Mouse (Mus musculus) embryonic facial prominence, embryonic 13.5 days (tissue): ENCODE data around the gene Neu1. TPM values are rescaled to one million over a fixed set of nuclear protein-coding genes. Genes with fewer than 3 reads are reported as not detected.

Experiments
- ATAC-seq: fragments of 200-750 bp; cut with Nextera tagmentation; 2 replicates; pipeline ENCODE4 v1.8.0; 2017; ENCODE audit warnings: low read depth; ENCODE audit not compliant: insufficient number of reproducible peaks, insufficient read depth, low FRiP score, low TSS enrichment
- H3K27ac ChIP-seq: fragments of 300-500 bp; sonication (generic); 2 replicates; pipeline ENCODE4 v1.5.1; 2015; ENCODE audit warnings: moderate library complexity, mild to moderate bottlenecking, inconsistent platforms
- H3K27me3 ChIP-seq: fragments of 300-500 bp; sonication (generic); 2 replicates; pipeline ENCODE4 v1.6.1; 2015; ENCODE audit warnings: mild to moderate bottlenecking, inconsistent platforms
- H3K36me3 ChIP-seq: fragments of 300-500 bp; sonication (generic); 2 replicates; pipeline ENCODE4 v1.6.1; 2015; ENCODE audit warnings: mild to moderate bottlenecking, inconsistent platforms
- H3K4me1 ChIP-seq: fragments of 300-500 bp; sonication (generic); 2 replicates; pipeline ENCODE4 v1.6.1; 2015; ENCODE audit warnings: inconsistent platforms
- H3K4me2 ChIP-seq: fragments of 300-500 bp; sonication (generic); 2 replicates; pipeline ENCODE4 v1.6.1; 2015; ENCODE audit warnings: moderate library complexity, mild to moderate bottlenecking, inconsistent platforms
- H3K4me3 ChIP-seq: fragments of 300-500 bp; sonication (generic); 2 replicates; pipeline ENCODE4 v1.5.1; 2015; ENCODE audit warnings: mild to moderate bottlenecking, inconsistent platforms
- H3K9ac ChIP-seq: fragments of 300-500 bp; sonication (generic); 2 replicates; pipeline ENCODE4 v1.6.1; 2015; ENCODE audit warnings: mild to moderate bottlenecking, inconsistent platforms
- H3K9me3 ChIP-seq: fragments of 300-500 bp; sonication (generic); 2 replicates; pipeline ENCODE4 v1.6.1; 2016; ENCODE audit warnings: inconsistent platforms
- WGBS: fragments of 180-500 bp; shearing (Covaris S2); methylation state at CpG from one replicate; pipeline ENCODE4 v1.1.7; 2015; ENCODE audit warnings: mixed read lengths; 5-methylcytosine and 5-hydroxymethylcytosine counted together
- polyA plus RNA-seq: library from polyadenylated mRNA; unstranded; fragments of >200 nt; fragmentation: Nextera tagmentation; extraction: Ambion mirVana; gene quantifications from 2 replicates; pipeline ENCODE4 v1.2.1, GENCODE M21; 2015

The Neu1 gene
- 18.8 and 20.3 TPM in 2 replicates for polyA plus RNA-seq

DNA sequence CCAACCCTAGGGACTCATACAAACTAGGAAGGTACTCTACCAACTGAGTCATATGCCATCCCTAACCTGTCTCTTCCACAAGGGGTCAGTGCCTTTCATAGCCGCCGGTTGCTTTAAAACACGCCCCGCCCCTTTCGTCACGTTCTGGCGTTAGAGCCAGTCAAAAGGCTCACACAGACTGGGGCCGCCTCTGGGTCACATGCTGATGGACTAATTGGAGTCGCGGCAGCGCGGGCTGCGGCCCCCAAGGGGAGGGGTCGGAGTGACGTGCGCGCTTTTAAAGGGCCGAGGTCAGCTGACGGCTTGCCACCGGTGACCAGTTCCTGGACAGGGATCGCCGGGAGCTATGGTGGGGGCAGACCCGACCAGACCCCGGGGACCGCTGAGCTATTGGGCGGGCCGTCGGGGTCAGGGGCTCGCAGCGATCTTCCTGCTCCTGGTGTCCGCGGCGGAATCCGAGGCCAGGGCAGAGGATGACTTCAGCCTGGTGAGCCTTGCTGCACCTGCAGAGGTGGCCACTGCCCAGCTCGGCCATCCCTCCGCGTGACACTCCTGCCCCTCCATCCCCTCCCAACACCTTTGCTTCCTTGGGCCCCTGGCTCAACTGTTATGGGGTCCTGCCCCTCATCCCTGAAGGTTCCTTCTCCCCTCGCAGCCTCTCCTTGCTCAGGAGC is at the start of gene Neu1:
TSS of gene Neu1 (plus strand) at position 193 of the 674 bp plus-strand sequence.
- Histone ChIP-seq H3K36me3 (peaks cover 9% of the 10 kb centered on the region; the same call in 1 of the 2 replicates), H3K4me3 (peak within 1 kb of the TSS; percentile 75), H3K27ac (no peak within 1 kb of the TSS), H3K27me3 (no peaks in the 10 kb centered on the region; the same call in 1 of the 2 replicates), H3K4me2 (peak within 1 kb of the TSS; percentile 89), H3K9ac (peak within 1 kb of the TSS; percentile 91), H3K4me1 (peaks cover 26% of the 10 kb centered on the region), H3K9me3 (no peaks in the 10 kb centered on the region)
- WGBS: under 1% methylated on average over 38 of the region's 38 CpGs
- ATAC-seq: peak; percentile 94

DNA sequence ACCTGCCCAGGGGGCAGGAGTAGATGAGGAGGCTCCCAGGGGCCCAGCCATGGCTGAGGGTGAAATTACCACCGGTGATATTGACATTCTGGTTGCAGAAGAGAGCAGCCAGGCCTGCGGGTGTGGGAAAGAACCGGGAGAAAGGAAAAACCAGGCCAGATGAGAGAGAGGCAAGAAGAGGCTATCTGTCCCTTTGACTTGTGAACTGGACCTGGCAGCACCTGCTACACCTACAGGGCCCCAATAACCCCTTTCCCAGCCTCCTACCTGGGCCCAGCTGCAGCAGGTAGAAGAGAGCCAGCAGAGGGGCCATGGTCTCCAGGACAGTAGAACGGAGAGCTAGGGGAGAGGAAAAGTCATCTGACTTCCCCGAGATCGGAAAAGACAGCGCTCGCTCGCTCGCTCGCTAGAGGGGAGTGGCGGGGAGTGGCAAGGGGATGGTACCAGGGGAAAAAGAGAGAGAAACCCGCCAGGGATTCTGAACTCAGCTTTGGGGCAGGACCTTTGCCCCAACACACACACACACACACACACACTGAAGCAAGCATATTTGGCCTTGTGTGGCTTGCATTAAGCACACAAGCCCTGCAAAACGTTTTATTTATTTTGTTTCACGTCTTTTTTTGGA is 49.3 kb upstream of the Neu1 start, which contains the start of gene Gm20547:
TSS of gene Gm20547 (minus strand) at position 360 of the 628 bp plus-strand sequence.
- WGBS: 7% methylated on average over 15 of the region's 15 CpGs
- no peak within 1 kb of the TSS for H3K4me3 ChIP-seq
- no peaks in the 10 kb centered on the region for H3K36me3 ChIP-seq
- H3K9ac ChIP-seq: 0 out of 2 replicates have a peak within 1 kb of the TSS, but pooled peaks have one; percentile 27
- H3K4me2 ChIP-seq: peak within 1 kb of the TSS; percentile 38
- no peaks in the 10 kb centered on the region for H3K9me3 ChIP-seq
- no peaks in the 10 kb centered on the region for H3K27me3 ChIP-seq
- H3K27ac ChIP-seq: no peak within 1 kb of the TSS
- peaks cover 27% of the 10 kb centered on the region for H3K4me1 ChIP-seq
- no peak for ATAC-seq

DNA sequence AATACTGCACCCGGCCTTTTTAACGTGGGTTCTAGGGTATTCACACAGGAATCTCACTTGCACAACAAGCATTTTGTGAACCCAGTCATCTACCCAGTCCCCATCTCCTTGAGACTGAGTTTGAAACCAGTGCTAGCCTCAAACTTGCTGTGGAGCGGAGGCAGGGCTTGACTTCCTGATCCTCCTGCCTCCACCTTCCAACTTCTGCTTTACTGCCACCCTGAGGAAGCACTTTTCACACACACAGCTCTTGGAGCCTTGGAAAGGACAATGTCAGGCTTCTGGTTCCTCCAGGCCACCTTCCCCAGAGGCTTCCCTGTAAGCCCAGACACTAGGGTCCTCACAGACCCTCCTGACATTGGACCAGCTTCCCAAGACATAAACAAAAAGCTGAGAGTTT is 47.7 kb upstream of the Neu1 start:
- peaks cover 27% of the 10 kb centered on the region for H3K4me1 ChIP-seq
- ATAC-seq: no peak
- no peak overlapping the region for H3K4me3 ChIP-seq
- no peaks in the 10 kb centered on the region for H3K27me3 ChIP-seq
- H3K27ac ChIP-seq: peak overlapping the region; percentile 11
- H3K9ac ChIP-seq: no peak overlapping the region
- H3K9me3 ChIP-seq: no peaks in the 10 kb centered on the region
- WGBS: 69% methylated on average over 3 of the region's 3 CpGs
- no peak overlapping the region for H3K4me2 ChIP-seq
- no peaks in the 10 kb centered on the region for H3K36me3 ChIP-seq

DNA sequence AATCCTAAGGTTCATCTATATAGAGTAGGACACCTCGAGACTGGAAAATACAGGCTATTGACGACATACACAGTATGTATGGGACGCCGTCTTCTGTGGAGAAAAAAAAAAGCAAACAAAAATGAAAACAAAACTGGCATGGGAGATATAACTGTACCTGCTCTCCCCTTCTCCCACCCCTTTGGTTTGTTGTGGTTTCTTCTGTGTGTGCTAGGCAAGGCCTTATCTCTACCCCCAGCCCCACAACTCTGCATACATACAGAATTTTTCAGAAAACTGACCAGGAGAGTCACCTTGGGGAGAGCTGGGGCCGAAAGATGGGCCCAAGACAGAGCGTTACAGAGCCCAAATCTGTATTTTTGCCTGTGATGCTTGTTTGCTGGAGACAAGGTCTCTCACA is 46.3 kb upstream of the Neu1 start:
- no peak for ATAC-seq
- H3K27ac ChIP-seq: no peak overlapping the region
- H3K36me3 ChIP-seq: no peaks in the 10 kb centered on the region
- H3K9ac ChIP-seq: no peak overlapping the region
- WGBS: 86% methylated on average over 6 of the region's 6 CpGs
- H3K9me3 ChIP-seq: no peaks in the 10 kb centered on the region
- no peak overlapping the region for H3K4me3 ChIP-seq
- peaks cover 21% of the 10 kb centered on the region for H3K4me1 ChIP-seq
- H3K4me2 ChIP-seq: no peak overlapping the region
- no peaks in the 10 kb centered on the region for H3K27me3 ChIP-seq

DNA sequence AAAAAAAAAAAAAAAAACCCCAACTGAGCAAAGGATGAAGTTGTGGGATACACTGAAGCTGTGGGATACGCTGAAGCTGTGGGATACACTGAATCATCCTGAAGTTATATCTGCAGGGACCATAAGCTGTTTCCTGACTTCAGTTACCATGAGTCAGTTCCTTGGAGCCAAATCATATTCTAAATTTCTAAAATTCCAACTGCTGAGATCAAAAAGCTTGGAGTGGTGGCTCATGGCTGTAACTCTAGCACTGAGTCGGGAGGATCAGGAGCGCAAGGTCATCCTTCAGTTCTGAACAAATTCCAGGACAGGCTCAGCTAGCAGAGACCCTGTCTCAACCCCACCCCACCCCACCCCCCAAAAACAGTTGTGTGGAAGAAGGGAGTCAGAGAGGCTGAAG is 45.4 kb upstream of the Neu1 start:
- Histone ChIP-seq H3K27ac (peak overlapping the region; percentile 23; the same call in 1 of the 2 replicates), H3K4me2 (no peak overlapping the region), H3K9ac (no peak overlapping the region), H3K27me3 (no peaks in the 10 kb centered on the region), H3K36me3 (no peaks in the 10 kb centered on the region), H3K4me1 (peaks cover 19% of the 10 kb centered on the region), H3K9me3 (no peaks in the 10 kb centered on the region), H3K4me3 (no peak overlapping the region)
- WGBS: 62% methylated on average over 3 of the region's 3 CpGs
- no peak for ATAC-seq

DNA sequence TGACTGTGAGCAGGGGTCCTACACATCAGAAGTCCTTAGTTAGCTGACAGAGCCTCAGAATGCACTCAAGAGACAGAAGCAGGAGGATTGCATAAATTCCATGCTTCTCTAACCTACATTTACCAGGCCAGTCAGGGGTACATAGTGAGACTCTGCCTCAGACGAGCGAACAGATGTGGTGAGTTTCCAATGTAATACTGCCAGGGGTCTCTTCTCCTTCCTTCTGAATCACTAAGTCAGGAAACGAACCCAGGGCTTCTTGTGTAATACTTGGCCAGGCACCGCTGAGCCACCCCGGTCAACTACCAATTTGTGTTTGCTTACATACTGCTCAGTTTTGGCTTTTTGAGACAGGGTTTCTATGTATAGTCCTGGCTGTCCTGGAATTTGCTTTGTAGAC is 43.1 kb upstream of the Neu1 start:
- no peak overlapping the region for H3K4me2 ChIP-seq
- no peaks in the 10 kb centered on the region for H3K27me3 ChIP-seq
- no peaks in the 10 kb centered on the region for H3K9me3 ChIP-seq
- no peak overlapping the region for H3K9ac ChIP-seq
- no peaks in the 10 kb centered on the region for H3K36me3 ChIP-seq
- no peak for ATAC-seq
- no peak overlapping the region for H3K27ac ChIP-seq
- H3K4me1 ChIP-seq: peaks cover 12% of the 10 kb centered on the region
- H3K4me3 ChIP-seq: no peak overlapping the region
- 83% methylated on average over 5 of the region's 5 CpGs for WGBS

DNA sequence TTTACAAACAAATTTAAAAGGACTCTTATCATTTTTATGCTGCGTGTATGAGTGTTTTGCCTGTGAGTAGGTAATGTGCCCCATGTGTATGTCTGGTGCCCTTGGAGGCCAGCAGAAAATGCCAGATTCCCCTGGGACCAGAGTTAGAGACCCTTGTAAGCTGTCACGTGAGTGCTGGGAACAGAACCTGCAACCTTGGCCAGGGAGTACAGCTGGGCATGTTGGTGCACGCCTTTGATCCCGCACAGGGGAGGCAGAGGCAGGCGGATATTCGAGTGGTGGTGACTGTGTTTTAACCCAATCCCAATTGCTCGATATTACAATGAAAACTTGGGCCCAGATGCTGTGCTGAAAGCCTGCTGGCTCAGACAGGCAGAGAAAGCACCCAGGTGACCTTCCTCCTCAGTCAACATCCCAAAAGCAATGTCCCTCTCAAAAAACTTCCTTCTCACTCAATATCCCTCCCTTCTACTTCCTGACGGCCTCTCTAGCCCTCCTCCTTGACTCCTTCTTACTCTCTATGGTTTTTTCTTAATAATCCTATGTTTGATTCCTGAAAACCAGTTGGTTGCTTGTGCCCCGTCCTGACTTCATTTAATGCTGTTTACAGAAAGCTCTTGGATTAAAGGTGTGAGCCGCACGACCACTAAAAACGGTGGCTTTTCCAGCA is 40.8 kb upstream of the Neu1 start:
- WGBS: 86% methylated on average over 12 of the region's 12 CpGs
- no peak overlapping the region for H3K4me3 ChIP-seq
- H3K9me3 ChIP-seq: no peaks in the 10 kb centered on the region
- peaks cover 7% of the 10 kb centered on the region for H3K4me1 ChIP-seq
- H3K27ac ChIP-seq: no peak overlapping the region
- no peak for ATAC-seq
- H3K27me3 ChIP-seq: no peaks in the 10 kb centered on the region
- no peak overlapping the region for H3K9ac ChIP-seq
- H3K36me3 ChIP-seq: no peaks in the 10 kb centered on the region
- H3K4me2 ChIP-seq: no peak overlapping the region

DNA sequence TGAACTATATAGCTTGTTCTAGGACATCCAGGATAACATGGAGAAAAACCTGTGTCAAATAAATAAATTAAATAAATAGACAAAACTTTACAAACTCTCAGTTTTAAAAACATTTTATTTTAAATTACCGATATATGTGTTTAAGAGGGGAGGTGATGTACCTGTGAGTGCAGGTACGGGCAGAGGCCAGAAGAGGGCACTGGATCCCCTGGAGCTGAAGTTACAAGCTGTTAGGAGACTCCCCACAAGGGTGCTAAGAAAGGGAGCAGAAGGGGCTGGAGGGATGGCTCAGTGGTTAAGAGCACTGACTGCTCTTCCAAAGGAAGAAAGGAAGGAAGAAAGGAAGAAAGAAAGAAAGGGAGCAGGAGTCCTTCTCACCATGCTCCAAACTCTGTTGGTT is 39.7 kb upstream of the Neu1 start:
- no peak overlapping the region for H3K4me2 ChIP-seq
- H3K36me3 ChIP-seq: peaks cover 7% of the 10 kb centered on the region
- ATAC-seq: no peak
- no peak overlapping the region for H3K27ac ChIP-seq
- H3K9ac ChIP-seq: no peak overlapping the region
- WGBS: 93% methylated on average over 2 of the region's 2 CpGs
- H3K9me3 ChIP-seq: peaks cover 3% of the 10 kb centered on the region; the same call in 1 of the 2 replicates
- H3K4me1 ChIP-seq: peaks cover 19% of the 10 kb centered on the region
- no peak overlapping the region for H3K4me3 ChIP-seq
- no peaks in the 10 kb centered on the region for H3K27me3 ChIP-seq

DNA sequence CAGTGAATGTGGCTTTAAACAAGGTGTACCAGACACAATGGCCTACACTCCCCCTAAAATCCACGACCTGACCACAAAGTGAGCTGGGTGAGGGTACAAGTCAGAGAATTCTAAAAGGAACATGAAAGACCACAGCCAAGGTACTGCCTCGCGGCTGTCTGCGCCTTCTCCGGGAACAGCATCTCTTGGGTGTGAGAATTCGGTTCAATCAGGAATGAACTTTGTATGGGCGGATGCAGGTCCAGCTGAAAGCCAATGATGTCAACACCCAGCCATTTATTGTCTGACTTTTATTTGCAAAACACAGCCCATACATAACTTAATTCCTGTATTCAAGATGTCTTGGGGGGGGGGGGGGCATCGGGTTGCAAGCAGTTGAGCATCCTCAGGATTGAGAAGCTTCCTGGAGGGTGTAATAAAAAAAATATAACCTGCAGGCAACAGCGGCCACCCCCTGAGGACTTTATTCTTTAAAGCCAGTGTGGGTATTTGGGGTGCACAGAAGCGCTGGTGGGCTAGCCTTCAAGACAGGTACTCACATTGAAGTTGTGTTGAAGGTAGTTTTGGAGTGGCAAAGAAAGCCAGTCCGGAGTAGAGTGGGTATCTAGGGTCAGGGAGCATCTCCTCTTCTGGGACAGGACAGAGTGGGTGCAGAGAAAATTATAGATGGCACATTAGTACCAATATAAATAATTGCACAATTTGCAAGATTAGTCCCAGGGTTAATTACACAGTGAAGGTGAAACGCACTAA is 37.8 kb upstream of the Neu1 start:
- H3K9ac ChIP-seq: peak overlapping the region; percentile 91
- peak overlapping the region; percentile 61 for H3K4me3 ChIP-seq
- H3K27me3 ChIP-seq: no peaks in the 10 kb centered on the region
- H3K4me2 ChIP-seq: peak overlapping the region; percentile 78
- WGBS: 74% methylated on average over 12 of the region's 12 CpGs
- no peak for ATAC-seq
- H3K9me3 ChIP-seq: peaks cover 3% of the 10 kb centered on the region; the same call in 1 of the 2 replicates
- H3K4me1 ChIP-seq: peaks cover 33% of the 10 kb centered on the region
- H3K27ac ChIP-seq: peak overlapping the region; percentile 77; the same call in 1 of the 2 replicates
- peaks cover 9% of the 10 kb centered on the region for H3K36me3 ChIP-seq

DNA sequence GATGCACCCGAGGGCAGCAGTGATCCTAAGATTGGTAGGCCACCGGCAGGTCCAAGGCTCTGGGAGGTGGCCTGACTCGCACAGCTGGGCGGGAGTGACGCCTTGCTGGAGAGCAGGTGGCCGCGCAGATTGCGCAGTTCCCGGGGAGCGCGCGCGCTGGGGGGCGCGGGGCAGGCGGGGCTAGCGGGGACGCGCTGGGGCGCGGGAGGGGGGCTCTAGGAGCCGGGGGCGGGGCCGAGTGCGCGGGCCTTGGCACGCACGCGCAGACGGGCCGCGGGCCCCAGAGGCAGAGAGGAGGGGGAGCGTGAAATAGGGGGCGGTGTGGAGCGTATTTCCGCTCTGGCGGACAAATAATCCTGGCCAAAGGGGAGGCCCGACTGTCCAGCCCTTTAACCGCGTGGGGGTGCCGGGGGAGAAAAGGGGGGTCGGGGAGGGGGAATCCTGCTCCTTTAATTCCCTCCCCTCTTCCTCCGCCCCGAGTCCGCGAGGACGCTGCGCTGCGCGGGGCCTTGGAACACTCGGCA is 36.9 kb upstream of the Neu1 start:
- Histone ChIP-seq H3K9ac (peak overlapping the region; percentile 91), H3K4me2 (peak overlapping the region; percentile 78), H3K4me1 (peaks cover 33% of the 10 kb centered on the region), H3K9me3 (peaks cover 3% of the 10 kb centered on the region; the same call in 1 of the 2 replicates), H3K4me3 (peak overlapping the region; percentile 61), H3K27me3 (no peaks in the 10 kb centered on the region), H3K27ac (peak overlapping the region; percentile 93), H3K36me3 (peaks cover 9% of the 10 kb centered on the region)
- under 1% methylated on average over 40 of the region's 51 CpGs for whole genome bisulfite sequencing
- peak; percentile 84 for ATAC-seq
